Mouse (Mus musculus): ENCODE data around the gene Csmd2. TPM values are rescaled to one million over a fixed set of nuclear protein-coding genes. Genes with fewer than 3 reads are reported as not detected.

Csmd2 gene
- polyA plus RNA-seq, 1 experiment from 2014 or later = 0.08 TPM

DNA sequence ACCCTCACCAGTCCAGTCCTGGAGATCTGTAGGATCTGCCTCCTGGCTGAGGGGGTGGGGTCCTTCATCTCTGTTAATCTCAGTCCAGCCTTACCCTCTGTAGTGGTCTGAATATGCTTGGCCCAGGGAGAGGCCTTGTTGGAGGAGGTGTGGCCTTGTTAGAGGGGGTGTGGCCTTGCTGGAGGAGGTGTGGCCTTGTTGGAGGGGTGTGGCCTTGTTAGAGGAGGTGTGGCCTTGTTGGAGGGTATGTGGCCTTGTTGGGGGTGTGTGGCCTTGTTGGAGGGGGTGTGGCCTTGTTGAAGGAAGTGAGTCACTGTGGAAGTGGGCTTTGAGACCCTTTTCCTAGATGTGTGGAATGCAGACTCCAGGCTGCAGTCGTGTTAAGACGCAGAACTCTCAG is 3.2 kb upstream of the Csmd2 start:
- Histone ChIP-seq H3K36me3 (ENCODE audit: control insufficient read depth, insufficient read depth, low read length) (no peaks in the 10 kb centered on the region), H3K27me3 (ENCODE audit: control insufficient read depth, insufficient read depth, low read length) (peaks cover 49% of the 10 kb centered on the region), H3K4me1 (ENCODE audit: control insufficient read depth, insufficient read depth, low read length) (no peaks in the 10 kb centered on the region), H3K27ac (replicated peaks; ENCODE audit: low read depth, low read length) (no peak overlapping the region), H3K4me3 (ENCODE audit: low read depth, low read length) (no peak overlapping the region), H3K9me3 (ENCODE audit: control insufficient read depth, low read length) (no peaks in the 10 kb centered on the region), H3K4me2 (ENCODE audit: low read depth, severe bottlenecking) (no peak overlapping the region), H3K9ac (ENCODE audit: low read length) (no peak overlapping the region)
- 66% methylated on average over 2 of the region's 2 CpGs for WGBS
- DNase-seq (ENCODE audit: low spot score) (no peak), ATAC-seq (ENCODE audit: insufficient number of reproducible peaks, low FRiP score, low TSS enrichment, low read depth) (no peak)

DNA sequence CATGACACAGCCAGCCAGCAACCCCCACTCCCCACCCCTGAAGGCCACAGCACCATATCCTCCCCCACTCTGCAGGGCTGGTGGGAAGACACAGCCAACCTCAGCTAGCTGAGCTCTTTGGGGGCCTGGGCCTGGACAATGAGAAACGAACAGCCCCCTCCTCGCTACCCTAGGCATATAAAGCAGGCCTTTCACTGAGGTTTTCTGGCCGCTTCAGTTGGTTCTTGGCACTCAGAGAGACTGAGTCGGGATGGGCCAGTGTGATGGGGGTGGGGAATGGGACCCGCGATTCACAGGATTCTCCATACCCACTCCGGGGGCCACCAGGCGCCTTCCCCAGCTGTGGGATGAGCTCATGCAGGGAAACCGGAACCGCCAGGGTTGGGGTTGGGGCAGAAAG is 1.8 kb upstream of the Csmd2 start:
- DNase-seq (ENCODE audit: low spot score) (no peak), ATAC-seq (ENCODE audit: insufficient number of reproducible peaks, low FRiP score, low TSS enrichment, low read depth) (no peak)
- no peaks in the 10 kb centered on the region for H3K4me1 ChIP-seq (ENCODE audit: control insufficient read depth, insufficient read depth, low read length)
- H3K9ac ChIP-seq (ENCODE audit: low read length) = no peak overlapping the region
- no peaks in the 10 kb centered on the region for H3K9me3 ChIP-seq (ENCODE audit: control insufficient read depth, low read length)
- 14% methylated on average over 10 of the region's 10 CpGs for WGBS
- no peak overlapping the region for H3K27ac ChIP-seq (replicated peaks; ENCODE audit: low read depth, low read length)
- H3K36me3 ChIP-seq (ENCODE audit: control insufficient read depth, insufficient read depth, low read length) = no peaks in the 10 kb centered on the region
- no peak overlapping the region for H3K4me2 ChIP-seq (ENCODE audit: low read depth, severe bottlenecking)
- H3K27me3 ChIP-seq (ENCODE audit: control insufficient read depth, insufficient read depth, low read length) = peaks cover 62% of the 10 kb centered on the region
- no peak overlapping the region for H3K4me3 ChIP-seq (ENCODE audit: low read depth, low read length)

DNA sequence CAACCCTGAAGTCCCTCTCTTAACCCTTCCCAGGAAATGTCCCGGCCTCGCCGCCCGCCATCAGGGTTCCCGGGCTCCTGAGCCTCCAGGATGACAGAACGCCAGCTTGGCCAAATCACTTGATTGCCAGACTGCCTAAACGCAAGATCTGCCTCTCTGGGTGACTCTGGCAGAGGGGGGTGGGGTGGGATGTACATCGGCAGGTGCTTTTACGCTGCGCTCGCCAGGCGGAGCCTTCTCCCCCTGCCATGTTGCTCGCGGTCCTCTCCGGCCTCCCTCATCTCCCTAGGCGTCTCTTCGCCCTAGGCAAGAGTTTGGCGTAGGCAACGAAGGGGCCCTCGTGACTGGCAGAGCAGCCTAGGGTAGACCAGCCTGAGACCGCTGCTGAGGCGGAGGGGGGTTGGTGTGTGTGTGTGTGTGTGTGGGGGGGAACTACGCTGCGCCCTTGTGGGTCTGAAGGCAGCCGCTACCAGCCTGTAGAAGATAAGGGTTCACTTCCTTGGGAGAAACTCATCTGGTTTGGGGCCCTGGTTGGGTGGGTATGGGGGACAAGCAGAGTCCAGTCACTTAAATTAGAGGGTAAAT is 1.1 kb upstream of the Csmd2 start:
- Histone ChIP-seq H3K36me3 (ENCODE audit: control insufficient read depth, insufficient read depth, low read length) (no peaks in the 10 kb centered on the region), H3K9me3 (ENCODE audit: control insufficient read depth, low read length) (no peaks in the 10 kb centered on the region), H3K27me3 (ENCODE audit: control insufficient read depth, insufficient read depth, low read length) (peaks cover 64% of the 10 kb centered on the region), H3K27ac (replicated peaks; ENCODE audit: low read depth, low read length) (no peak overlapping the region), H3K4me2 (ENCODE audit: low read depth, severe bottlenecking) (no peak overlapping the region), H3K4me3 (ENCODE audit: low read depth, low read length) (no peak overlapping the region), H3K4me1 (ENCODE audit: control insufficient read depth, insufficient read depth, low read length) (no peaks in the 10 kb centered on the region), H3K9ac (ENCODE audit: low read length) (no peak overlapping the region)
- no peak for ATAC-seq (ENCODE audit: insufficient number of reproducible peaks, low FRiP score, low TSS enrichment, low read depth)
- DNase-seq (ENCODE audit: low spot score) = no peak
- 5% methylated on average over 25 of the region's 25 CpGs for WGBS

DNA sequence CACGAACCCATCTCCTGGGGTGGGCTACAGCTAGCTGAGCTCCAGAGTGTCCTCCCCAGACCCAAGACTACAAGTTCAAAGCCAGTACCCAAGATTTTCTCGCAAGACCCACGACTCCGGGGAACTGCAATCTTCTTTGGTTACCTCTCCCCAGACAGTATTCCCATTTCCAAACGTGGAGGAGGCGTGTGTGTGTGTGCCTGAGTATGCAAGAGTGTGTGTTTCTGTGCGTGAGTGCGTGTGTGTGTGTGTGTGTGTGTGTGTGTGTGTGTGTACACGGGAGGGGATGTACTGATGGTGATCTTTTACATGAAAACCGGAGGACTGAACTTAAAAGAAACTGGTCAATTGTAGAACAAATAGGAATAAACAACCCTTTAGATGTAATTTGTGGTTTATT is 387 bp upstream of the Csmd2 start:
- Histone ChIP-seq H3K4me1 (ENCODE audit: control insufficient read depth, insufficient read depth, low read length) (no peaks in the 10 kb centered on the region), H3K27ac (replicated peaks; ENCODE audit: low read depth, low read length) (no peak overlapping the region), H3K9ac (ENCODE audit: low read length) (no peak overlapping the region), H3K9me3 (ENCODE audit: control insufficient read depth, low read length) (no peaks in the 10 kb centered on the region), H3K4me3 (ENCODE audit: low read depth, low read length) (no peak overlapping the region), H3K27me3 (ENCODE audit: control insufficient read depth, insufficient read depth, low read length) (peaks cover 64% of the 10 kb centered on the region), H3K4me2 (ENCODE audit: low read depth, severe bottlenecking) (no peak overlapping the region), H3K36me3 (ENCODE audit: control insufficient read depth, insufficient read depth, low read length) (no peaks in the 10 kb centered on the region)
- 8% methylated on average over 10 of the region's 10 CpGs for whole genome bisulfite sequencing
- ATAC-seq (ENCODE audit: insufficient number of reproducible peaks, low FRiP score, low TSS enrichment, low read depth) (no peak), DNase-seq (ENCODE audit: low spot score) (no peak)

DNA sequence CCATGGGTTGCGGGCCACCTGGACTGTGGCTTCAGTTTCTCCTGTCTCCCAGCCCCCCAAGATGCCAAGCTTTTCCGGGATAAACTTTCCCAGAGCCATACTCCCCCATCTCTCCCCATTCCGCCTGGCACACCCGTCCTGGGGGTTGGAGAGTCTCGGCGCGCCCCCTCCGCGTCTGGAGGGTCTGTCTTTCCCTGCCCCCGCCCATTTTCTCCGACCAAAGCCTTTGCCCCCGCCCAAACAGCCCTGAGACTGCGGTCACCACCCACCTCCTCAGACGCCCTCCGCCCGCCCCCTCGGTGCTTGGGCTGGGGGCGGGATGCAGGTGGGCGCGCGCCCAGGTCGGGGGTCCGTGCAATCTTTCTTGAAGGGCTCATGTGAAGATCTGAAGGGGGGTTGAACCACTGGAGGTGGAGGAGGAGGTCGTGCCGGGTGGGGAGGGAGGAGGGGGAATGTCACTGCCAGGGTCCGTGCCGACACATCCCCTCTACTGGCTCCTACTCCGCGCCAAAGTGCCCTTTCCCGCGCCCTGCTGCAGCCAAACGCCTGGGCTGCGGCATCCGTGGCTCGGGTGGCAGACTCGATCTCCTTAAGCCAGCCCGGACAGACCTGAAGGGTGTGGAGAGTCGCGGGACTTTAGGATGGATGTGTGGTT is 996 bp downstream of the Csmd2 start:
- WGBS = under 1% methylated on average over 39 of the region's 39 CpGs
- DNase-seq (ENCODE audit: low spot score) = peak; percentile 28
- Histone ChIP-seq H3K27ac (replicated peaks; ENCODE audit: low read depth, low read length) (no peak overlapping the region), H3K9me3 (ENCODE audit: control insufficient read depth, low read length) (no peaks in the 10 kb centered on the region), H3K27me3 (ENCODE audit: control insufficient read depth, insufficient read depth, low read length) (peaks cover 64% of the 10 kb centered on the region), H3K9ac (ENCODE audit: low read length) (no peak overlapping the region), H3K4me2 (ENCODE audit: low read depth, severe bottlenecking) (peak overlapping the region; percentile 54), H3K4me3 (ENCODE audit: low read depth, low read length) (peak overlapping the region; percentile 26; the same call in 1 of the 2 replicates), H3K4me1 (ENCODE audit: control insufficient read depth, insufficient read depth, low read length) (no peaks in the 10 kb centered on the region), H3K36me3 (ENCODE audit: control insufficient read depth, insufficient read depth, low read length) (no peaks in the 10 kb centered on the region)
- no peak for ATAC-seq (ENCODE audit: insufficient number of reproducible peaks, low FRiP score, low TSS enrichment, low read depth)

DNA sequence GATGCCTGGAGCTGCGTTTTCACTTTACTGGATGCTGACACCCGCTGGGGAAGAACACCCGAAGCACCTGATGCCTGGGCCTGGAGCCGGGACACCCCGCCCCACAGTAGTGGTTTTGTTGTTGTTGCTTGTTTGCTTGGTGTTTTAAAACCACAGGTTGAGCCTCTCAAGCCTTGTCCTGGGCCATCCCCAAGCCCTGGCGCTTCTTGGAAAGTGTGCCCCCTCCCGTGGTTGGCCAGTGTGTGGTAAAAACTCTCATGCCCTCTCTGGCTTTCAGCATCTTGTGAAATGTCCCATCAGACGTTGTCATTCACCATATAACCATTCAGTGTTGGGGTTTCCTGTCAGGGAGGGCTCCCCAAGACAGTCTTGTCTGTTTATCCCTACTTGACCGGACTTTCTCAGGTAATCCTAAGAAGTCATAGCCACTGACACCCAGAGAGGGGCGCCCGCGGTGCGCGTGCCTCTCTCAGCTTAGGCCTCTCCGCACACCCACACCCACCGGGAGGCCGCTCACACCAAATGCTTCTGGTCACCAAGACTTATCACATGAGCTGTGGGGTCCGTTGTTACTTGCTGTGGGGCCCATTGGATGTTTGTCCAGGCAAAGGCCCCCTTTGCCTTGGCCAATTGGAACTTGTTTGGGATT is 1.8 kb downstream of the Csmd2 start:
- WGBS = 8% methylated on average over 18 of the region's 18 CpGs
- H3K4me3 ChIP-seq (ENCODE audit: low read depth, low read length) = no peak overlapping the region
- H3K27me3 ChIP-seq (ENCODE audit: control insufficient read depth, insufficient read depth, low read length) = peaks cover 63% of the 10 kb centered on the region
- no peak overlapping the region for H3K9ac ChIP-seq (ENCODE audit: low read length)
- DNase-seq (ENCODE audit: low spot score) (no peak), ATAC-seq (ENCODE audit: insufficient number of reproducible peaks, low FRiP score, low TSS enrichment, low read depth) (no peak)
- H3K4me1 ChIP-seq (ENCODE audit: control insufficient read depth, insufficient read depth, low read length) = no peaks in the 10 kb centered on the region
- no peaks in the 10 kb centered on the region for H3K9me3 ChIP-seq (ENCODE audit: control insufficient read depth, low read length)
- no peak overlapping the region for H3K27ac ChIP-seq (replicated peaks; ENCODE audit: low read depth, low read length)
- no peak overlapping the region for H3K4me2 ChIP-seq (ENCODE audit: low read depth, severe bottlenecking)
- H3K36me3 ChIP-seq (ENCODE audit: control insufficient read depth, insufficient read depth, low read length) = no peaks in the 10 kb centered on the region

DNA sequence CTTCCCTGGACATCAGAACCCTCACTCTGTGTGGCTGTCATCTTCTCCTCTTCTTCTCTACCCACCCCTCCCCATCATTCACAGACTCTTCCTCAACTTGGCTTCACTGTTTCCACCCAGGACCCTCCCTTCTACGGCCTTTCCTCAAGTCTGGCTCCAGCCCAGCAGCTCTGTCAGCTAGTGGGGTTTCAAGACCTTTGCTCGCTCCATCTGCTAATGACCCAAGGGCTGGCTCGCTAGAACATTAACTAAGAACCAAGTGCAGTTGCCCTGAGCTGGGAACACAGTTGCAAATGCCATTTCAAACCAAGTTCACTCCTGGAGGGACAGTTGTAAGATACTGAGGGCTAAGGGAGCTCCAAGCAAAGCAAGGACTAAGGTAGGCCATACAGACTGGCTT is 11.6 kb downstream of the Csmd2 start:
- ATAC-seq (ENCODE audit: insufficient number of reproducible peaks, low FRiP score, low TSS enrichment, low read depth) (no peak), DNase-seq (ENCODE audit: low spot score) (no peak)
- no peaks in the 10 kb centered on the region for H3K36me3 ChIP-seq (ENCODE audit: control insufficient read depth, insufficient read depth, low read length)
- no peaks in the 10 kb centered on the region for H3K27me3 ChIP-seq (ENCODE audit: control insufficient read depth, insufficient read depth, low read length)
- no peak overlapping the region for H3K4me3 ChIP-seq (ENCODE audit: low read depth, low read length)
- no peaks in the 10 kb centered on the region for H3K9me3 ChIP-seq (ENCODE audit: control insufficient read depth, low read length)
- no peak overlapping the region for H3K9ac ChIP-seq (ENCODE audit: low read length)
- 80% methylated on average over 3 of the region's 3 CpGs for WGBS
- H3K27ac ChIP-seq (replicated peaks; ENCODE audit: low read depth, low read length) = no peak overlapping the region
- no peak overlapping the region for H3K4me2 ChIP-seq (ENCODE audit: low read depth, severe bottlenecking)
- no peaks in the 10 kb centered on the region for H3K4me1 ChIP-seq (ENCODE audit: control insufficient read depth, insufficient read depth, low read length)

DNA sequence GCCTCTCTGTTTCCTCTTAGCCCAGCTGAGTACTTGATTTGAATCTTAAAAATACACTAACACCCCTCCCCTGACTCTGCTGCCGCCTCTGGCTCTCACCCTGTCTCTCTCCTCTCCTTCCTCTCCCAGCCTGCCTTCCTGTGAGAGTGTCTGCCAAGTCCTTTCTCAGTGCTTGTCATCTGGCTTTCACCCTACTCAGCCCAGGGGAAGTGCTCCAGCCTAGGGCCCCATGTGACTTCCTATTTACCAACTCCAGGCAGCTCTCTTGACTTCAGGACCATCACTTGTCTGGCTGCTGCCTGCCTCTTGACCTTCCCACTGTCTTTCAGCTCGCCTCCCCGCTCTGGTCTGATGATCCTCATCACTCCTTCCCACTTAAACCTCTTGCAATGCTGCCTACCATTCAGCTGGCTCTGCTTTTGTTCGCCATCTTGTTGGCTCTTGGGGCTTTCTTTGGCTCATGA is 15.0 kb downstream of the Csmd2 start:
- no peaks in the 10 kb centered on the region for H3K9me3 ChIP-seq (ENCODE audit: control insufficient read depth, low read length)
- no peak overlapping the region for H3K4me3 ChIP-seq (ENCODE audit: low read depth, low read length)
- no peaks in the 10 kb centered on the region for H3K27me3 ChIP-seq (ENCODE audit: control insufficient read depth, insufficient read depth, low read length)
- no peak overlapping the region for H3K4me2 ChIP-seq (ENCODE audit: low read depth, severe bottlenecking)
- DNase-seq (ENCODE audit: low spot score) = no peak
- H3K36me3 ChIP-seq (ENCODE audit: control insufficient read depth, insufficient read depth, low read length) = no peaks in the 10 kb centered on the region
- no peak overlapping the region for H3K27ac ChIP-seq (replicated peaks; ENCODE audit: low read depth, low read length)
- no peaks in the 10 kb centered on the region for H3K4me1 ChIP-seq (ENCODE audit: control insufficient read depth, insufficient read depth, low read length)
- ATAC-seq (ENCODE audit: insufficient number of reproducible peaks, low FRiP score, low TSS enrichment, low read depth) = no peak
- 75% methylated on average over 4 of the region's 4 CpGs for WGBS
- H3K9ac ChIP-seq (ENCODE audit: low read length) = no peak overlapping the region
